ENCODE assay signal across 23 mouse cellular contexts in the genomic region with DNA sequence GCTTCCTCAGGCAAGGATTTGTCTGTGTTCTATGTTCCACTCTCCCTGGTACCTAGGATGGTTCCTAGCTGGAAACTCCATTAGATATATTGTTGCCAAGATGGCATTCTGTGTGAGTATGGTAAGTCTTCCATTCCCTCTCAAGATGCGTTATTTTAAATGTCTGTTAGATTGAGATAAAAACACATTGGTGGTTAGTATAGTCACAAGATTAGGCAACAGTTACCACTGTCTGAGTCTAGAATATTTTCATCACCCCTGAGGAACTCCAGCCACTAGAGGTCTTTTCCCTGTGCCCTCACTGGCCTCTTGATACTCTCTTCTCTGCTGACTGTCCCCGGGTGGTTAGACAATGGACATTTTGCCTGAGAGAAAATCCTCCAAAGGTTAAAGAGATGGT. TPM values are rescaled to one million over a fixed set of nuclear protein-coding genes. Genes with fewer than 3 reads are reported as not detected.
"Had no signal": no experiment of that assay in that cellular context is flagged by ENCODE, and none has a peak within 500 bp of the region (broad histone marks: within the 10 kb centered on the region; RNA-seq: fewer than 3 reads in every experiment).

No protein-coding gene starts in this region.

- H3K9me3 ChIP-seq: neural tube, embryonic 13.5 days; neural tube, embryonic 15.5 days; stomach, embryonic 15.5 days had no signal

- H3K4me3 ChIP-seq: neural tube, embryonic 13.5 days; neural tube, embryonic 15.5 days; stomach, embryonic 15.5 days had no signal

- H3K9ac ChIP-seq: neural tube, embryonic 13.5 days; neural tube, embryonic 15.5 days; stomach, embryonic 15.5 days had no signal

- H3K4me1 ChIP-seq: neural tube, embryonic 13.5 days; neural tube, embryonic 15.5 days; stomach, embryonic 15.5 days had no signal

- H3K27me3 ChIP-seq: neural tube, embryonic 13.5 days; neural tube, embryonic 15.5 days; stomach, embryonic 15.5 days had no signal

- DNase-seq: retina, postnatal 1 day; right cerebral cortex, adult 18-20 months; right cerebral cortex, postnatal 14 days; right cerebral cortex, postnatal 25 days; right cerebral cortex, postnatal 4 days; spleen, adult 18-20 months; thymus, adult 18-20 months; thymus, adult 2 months; thymus, postnatal 14 days; thymus, postnatal 25 days; thymus, postnatal 36 days; thymus, postnatal 4 days had no signal

- H3K36me3 ChIP-seq: neural tube, embryonic 13.5 days; neural tube, embryonic 15.5 days; stomach, embryonic 15.5 days had no signal

- H3K27ac ChIP-seq: neural tube, embryonic 13.5 days; neural tube, embryonic 15.5 days; stomach, embryonic 15.5 days; stomach, postnatal 0 days had no signal

RNA-seq across cellular contexts. Expression of gene Pmfbp1, which starts 30.2 kb away (rescaled TPM):
- total RNA-seq: neutrophil, adult 5-6 weeks had no signal
- polyA plus RNA-seq: small intestine, adult 2 months; spleen, adult 2 months; stomach, embryonic 14.5 days; stomach, embryonic 15.5 days; stomach, embryonic 16.5 days; stomach, postnatal 0 days; thymus, adult 2 months; thymus, postnatal 0 days had no signal

RNA-seq across cellular contexts. Expression of gene Hp, which starts 55.0 kb away (rescaled TPM):
- polyA plus RNA-seq: neural tube, embryonic 14.5 days had no signal
